Mouse (Mus musculus): Measurements from ENCODE around the gene Tfeb.

Tfeb gene

DNA sequence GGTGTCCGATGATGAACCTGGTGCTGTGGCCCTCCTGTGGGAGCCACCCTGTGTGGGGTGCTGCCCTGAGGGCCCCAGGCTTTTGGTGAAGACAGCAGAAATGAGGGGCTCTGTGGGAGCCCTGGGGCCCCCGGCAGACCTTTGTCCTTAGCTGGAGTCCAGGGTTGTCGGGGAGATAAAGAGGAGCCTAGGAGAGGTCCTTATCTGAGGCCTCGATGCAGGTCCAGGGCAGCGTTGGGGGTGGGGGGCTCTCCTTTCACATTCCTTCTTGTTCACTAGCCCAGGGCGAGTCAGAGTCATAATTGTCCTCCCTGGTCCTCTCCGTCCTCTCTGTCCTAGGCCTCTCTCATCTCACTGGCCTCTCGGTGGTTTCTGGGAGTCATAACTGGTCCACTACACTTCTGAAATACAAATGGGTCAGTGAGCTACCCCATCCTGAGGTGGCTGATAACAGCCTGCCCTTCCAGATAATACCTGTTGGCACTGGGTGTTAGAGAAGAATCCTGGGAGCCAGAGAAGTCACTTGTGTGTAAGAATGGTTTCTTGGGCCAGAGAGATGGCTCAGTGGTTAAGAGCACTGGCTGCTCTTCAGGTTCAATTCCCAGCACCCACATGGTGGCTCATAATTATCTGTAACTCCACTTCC lies 16.4 kb downstream of the Tfeb start:
- no peak for DNase-seq (ENCODE audit: low spot score in 2 of 2)

DNA sequence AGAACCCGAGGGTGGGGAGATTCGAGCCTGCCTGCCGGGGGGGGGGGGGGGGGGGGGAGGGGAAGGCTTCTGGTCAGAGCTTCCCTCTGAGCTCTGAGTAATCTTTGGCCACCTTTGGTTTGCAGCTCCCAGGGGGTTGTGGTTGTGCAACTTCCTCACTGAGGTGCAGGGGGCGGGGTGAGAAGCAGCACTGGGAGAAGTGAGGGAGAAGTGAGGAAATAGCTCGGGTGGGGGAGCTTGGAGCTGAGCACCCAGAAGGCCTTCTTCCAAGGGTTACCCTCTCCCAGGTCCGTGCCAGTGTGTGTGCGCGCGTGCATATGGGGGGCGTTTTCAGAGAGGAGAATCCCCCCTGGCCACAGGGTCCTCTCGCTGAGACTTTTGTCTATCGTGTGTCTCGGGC lies 17.4 kb downstream of the Tfeb start:
- peak; percentile 81 to 87 for DNase-seq (ENCODE audit: low spot score in 2 of 2)

DNA sequence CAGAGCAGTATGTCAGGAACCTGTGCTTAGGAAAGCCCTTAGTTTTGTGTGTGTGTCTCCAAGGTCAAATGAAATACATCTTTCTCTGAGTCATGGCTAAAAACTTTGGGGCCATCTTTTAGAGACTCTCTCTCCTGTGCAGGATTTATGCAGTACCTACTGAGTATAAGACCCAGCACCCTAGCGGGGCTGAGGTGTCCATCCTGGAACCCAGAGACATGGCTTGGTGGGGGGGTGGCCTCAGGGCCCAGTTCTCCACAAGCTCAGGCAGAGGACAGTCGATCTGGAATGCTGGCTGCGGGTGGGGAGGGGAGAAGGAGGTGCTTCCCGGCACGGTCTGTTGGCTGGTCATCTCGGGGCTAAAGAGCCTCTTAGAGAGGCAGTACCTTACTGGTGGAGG lies 19.5 kb downstream of the Tfeb start:
- no peak for DNase-seq (ENCODE audit: low spot score in 2 of 2)

DNA sequence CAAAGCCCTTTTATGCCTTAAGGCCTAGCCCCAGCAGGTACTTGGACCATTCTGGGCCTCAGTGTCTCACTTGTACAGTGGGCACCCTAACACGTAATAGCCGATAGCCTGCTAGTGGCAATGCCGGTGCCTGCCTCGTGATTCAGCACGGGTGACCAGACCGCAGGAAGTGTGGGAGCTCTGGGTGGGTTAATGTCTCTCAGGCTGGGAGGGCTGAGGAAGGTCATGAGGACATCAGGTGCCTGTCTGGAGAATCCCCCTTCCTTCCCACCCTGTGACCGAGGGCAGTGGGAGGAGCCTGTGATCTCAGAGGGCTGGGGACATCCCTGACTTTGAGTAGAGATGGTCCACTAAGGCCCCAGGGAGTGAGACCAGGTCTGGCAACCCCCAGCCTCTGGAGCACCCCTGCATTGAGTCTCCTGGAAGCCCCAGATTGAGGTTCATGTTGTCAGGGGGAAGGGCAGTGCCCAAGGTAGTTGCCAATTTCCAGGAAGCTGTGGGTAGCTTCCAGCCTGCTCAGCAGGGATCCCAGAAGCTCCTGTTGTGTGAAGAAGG lies 20.3 kb downstream of the Tfeb start:
- no peak for DNase-seq (ENCODE audit: low spot score in 2 of 2)

DNA sequence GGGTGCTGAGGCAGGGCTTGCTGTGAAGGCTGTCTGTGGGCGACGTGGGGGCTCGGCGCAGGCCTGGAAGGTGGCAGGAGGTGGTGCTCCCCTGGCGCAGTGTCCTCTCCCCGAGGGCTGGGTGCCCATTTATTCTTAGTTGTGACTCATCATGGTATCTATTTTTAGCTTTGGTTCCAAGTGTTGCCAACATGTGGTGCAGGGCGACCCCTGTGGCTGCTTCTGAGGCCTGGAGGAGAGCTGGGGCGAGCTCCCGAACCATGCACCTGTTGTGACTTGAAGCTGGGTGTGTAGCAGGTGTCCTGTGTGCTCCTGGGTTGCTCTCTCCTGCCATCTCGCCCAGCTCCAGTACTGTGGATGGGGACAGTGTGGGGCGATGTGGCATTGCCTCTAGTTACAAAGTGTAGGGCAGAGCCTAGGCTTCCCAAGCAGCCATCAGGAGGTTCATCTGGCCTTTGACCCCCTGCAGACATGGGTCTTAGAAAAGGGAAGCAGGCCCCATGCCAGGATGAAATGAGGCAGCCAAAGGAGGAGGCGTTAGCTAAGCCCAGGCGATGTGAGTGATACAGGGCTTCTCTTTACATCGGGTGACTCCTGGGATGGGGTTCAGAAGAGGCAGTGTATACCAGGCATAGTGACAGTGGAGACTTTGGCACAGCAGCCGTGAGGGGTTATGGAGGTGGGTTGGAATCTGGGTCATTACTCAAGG lies 23.0 kb downstream of the Tfeb start:
- peak; percentile 70 to 81 for DNase-seq (ENCODE audit: low spot score in 2 of 2)

DNA sequence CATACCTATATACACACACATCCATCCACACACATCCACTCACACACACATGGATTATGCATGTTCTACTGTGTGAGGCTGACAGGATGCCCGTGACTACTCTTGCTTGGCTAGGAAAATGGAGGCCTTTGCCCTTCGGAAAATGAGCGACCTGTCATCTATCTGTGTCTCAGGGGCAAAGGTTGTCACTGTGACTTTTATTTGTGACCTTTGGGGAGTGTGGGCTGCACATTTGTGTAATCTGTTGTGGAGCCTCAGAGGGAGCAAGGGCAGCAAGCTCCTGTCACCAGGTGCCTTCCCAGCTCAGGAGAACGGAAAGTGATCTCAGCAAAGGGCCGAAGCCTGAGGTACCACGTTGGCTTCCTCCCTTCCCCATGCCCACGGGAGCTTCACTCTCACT lies 25.2 kb downstream of the Tfeb start:
- DNase-seq (ENCODE audit: low spot score in 2 of 2): no peak

DNA sequence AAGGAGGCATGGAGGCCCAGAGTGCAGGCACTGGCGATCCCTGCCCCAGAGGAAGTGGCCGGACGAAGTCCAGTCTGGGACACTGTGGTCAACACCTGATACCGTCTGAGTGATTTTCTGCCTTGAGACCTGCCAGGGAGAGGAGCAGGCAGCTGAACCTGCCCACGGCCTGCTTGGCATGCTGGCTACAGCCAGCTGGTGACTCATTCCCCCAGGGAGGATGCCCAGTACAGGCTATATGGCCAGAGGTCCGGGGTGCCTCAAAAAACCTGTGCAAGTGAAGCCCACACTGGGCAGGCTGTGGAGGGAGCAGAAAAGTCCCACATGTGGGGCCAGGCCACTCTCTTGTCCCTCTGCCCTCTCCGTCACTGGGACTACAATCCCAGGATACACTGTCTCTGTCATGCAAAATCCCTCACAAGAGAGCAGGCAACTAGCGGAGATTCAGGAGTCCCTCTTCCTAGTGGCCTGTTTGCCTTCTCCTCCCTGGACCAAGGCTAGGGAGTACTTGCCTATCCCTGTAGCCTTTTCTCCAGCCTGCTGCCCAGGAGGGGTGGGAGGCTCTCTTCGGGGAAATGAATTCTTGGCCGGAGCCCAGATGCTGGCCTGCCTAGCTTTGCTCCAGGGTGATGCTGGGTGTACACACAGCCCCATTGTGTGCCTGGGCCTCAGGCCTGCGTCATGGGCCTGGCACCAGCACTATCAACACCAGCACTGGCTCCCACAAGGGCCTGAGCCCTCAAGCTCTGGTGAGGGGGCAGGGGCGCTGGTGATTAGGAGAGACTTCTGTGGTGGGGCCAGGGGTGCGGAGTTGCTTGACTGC lies 25.9 kb downstream of the Tfeb start:
- DNase-seq (ENCODE audit: low spot score in 2 of 2): peak; percentile 82 to 86

DNA sequence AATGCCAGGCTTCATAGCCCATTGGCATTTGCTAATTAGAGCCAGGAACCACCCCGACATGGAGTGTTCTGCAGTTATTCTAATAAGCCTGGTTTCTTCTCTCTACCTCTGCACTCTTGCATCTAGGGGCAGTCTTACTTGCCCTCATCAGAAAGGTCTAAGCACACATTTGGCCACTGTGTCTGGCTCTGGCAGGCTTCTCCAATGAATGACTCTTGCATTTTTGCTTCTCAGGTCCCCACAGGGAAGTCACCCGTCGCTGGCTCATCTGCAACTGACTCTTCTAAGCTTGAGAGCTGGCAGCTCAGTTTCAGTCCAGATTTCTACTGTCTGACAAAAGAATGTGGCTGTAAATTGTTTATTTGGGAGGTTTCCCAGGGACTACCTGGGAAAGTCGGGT lies 29.2 kb downstream of the Tfeb start:
- DNase-seq (ENCODE audit: low spot score in 2 of 2): no peak

DNA sequence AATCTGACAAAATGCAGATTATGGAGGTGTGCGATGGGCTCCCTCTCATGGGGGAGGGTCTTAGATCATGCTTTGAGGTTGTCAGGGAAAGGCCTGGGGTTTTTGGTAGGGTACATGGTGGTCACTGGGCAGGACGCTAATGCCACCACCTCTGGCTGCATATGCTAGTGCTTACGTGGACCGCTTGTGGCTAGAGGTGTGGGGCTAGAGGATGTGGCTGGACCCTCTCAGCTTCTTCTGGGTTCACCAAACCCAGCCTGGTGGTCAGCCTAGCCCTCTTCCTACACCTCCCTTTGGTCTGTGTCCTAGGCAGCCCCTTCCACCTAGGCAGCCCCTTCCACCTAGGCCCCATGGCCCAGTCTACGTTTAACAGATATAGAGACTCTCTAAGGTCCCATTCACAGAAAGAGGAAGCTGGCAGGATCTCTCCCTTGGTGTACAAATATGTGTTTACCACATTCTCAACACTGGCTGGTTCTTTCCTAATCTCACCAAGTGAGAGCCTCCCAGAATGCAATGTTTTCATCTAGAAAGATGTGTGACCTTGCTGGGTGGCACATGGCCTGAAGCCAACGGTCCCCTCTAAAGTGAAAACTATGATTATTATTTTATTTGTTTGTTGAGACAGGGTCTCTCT lies 29.7 kb downstream of the Tfeb start:
- DNase-seq (ENCODE audit: low spot score in 2 of 2): no peak

DNA sequence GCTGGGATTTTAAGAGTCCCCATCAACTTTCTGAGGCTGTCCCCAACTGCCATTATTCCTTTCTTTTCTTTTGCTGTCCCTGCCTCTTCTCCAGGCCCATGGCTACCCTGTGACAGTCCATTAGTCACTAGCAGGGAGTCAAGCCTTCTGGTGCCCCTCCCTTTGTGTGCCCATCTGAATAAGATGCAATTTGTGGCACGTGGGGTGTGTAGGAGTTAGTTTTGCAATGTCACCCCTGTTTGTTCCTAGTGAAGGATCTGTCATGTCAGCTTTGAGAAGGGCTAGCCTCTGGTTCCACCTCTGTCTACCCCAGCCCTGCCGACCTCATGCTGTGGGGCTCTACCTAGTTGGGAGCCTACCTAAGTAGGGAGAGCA lies 30.2 kb downstream of the Tfeb start:
- DNase-seq (ENCODE audit: low spot score in 2 of 2): no peak

DNA sequence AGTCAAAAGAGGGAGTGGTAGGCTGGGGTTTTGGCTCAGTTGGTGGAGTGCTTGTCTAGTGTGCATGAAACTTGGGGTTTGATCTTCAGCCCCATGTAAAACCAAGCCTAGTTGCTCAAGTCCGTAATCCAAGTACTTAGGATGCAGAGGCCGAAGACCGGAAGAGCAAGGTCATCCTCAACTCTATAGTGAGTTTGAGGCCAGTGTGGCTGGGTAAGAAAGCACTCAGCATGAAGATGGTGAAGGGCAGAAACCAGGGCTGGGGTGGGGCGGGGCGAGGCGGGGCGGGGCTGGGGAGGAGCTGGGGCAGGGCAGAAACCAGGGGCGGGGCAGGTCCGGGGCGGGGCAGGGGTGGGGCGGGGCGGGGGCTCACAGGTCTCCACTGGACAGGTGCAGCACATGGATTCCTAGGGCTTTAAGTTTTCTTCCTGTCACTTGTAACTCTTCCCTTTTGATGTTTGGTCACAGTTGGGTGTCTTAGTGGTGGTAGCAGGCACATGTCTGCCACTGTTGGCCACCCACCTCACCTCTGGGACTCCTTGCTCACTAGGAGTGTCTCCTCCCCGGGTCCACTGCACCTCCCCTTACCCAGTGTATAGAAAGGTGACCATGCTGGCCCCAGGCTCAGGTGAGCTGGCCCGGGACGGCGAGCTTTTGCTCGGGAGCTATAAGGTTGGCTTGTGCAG lies 30.8 kb downstream of the Tfeb start:
- DNase-seq (ENCODE audit: low spot score in 2 of 2): no peak

DNA sequence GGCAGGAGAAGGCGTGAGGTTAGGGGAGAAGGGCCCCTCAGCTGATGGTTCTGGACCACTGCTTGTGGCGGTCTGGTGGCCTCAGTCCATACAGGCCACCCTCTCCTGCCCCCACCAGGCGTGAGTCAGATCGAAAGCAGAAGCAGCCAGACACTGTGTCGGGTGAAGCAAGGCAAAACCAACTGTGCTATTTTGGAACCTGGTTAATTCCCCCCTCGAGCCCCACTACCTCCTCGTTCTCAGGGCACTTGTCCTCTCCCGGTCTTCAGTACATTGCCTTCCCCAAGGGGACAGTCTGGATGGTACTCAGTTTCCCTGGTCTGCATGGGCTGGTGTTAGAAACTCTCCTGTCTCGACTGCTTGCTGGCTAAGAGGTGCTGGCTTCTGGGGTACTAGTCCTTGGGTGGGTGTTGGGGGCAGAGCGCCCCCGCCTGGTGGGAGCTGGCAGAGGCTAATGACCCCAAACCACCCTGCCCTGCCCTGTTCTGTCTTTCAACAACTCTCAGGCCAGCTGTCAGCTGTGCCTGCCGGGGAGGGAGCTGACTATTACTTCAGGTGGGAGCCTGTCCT lies 32.0 kb downstream of the Tfeb start:
- DNase-seq (ENCODE audit: low spot score in 2 of 2): peak; percentile 76 to 82

DNA sequence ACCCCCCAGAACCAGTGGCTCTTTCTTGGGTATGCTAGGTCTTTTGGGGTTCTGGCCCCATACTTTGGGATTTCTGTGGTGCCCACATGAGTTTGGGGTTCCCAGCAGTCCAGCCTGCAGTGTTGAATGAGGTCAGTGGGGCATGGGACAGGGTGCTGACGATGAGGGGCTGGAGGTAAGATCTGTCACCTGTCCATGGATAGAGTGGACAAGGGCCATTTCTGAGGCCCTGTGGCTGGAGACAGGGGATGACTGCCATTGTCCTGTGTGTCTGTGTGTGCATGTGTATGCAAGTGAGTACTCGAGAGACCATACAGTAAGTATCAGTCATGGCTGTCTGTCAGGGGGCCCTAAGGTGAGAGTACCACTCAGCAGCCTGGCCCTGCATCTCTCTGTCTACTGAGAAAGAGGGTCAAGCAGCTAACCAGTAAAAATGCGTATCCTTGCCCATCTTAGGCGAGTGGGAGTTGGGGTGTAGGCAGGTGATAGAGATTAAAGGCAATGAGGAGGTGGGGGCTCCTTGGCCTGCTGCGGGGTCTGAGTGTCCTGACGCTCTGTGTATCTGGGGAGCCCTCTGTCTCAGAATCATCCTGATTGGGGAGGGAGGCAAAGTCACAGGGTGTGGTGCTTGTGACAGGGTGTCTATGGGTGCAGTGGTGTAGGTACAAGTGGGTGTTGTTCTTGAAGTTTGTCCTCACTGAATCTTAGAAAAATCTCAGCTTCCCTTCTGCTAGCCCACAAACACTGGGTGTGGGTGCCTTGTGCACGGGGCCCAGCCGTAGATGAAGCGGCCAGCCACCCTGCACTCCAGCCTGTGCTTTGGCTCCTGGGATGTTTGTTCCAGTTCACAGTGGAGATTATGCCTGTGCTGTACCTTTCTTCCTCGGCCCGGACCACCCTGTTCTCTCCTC lies 32.8 kb downstream of the Tfeb start:
- no peak for DNase-seq (ENCODE audit: low spot score in 2 of 2)

DNA sequence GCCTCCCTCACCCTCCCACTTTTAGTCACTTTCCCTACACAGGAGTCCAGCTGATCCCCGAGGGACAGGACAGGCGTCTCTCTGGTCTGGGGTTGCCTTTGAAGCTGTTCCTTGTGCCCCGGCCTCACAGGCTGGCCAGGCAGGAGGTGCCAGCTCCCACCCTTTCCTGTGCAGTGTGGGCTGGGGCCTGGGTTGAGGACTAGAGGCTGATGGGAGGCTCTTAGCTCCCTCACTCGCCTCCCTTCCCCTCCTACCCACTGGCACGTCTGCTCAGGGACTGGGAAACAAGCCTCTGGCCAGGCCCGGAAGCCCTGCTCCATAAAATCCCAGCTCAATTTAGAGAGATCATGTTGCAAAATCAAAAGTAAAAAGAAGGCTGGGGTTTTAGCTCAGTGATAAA lies 36.8 kb downstream of the Tfeb start:
- peak in 1 of 2 experiments; percentile 32 for DNase-seq (ENCODE audit: low spot score in 2 of 2)

DNA sequence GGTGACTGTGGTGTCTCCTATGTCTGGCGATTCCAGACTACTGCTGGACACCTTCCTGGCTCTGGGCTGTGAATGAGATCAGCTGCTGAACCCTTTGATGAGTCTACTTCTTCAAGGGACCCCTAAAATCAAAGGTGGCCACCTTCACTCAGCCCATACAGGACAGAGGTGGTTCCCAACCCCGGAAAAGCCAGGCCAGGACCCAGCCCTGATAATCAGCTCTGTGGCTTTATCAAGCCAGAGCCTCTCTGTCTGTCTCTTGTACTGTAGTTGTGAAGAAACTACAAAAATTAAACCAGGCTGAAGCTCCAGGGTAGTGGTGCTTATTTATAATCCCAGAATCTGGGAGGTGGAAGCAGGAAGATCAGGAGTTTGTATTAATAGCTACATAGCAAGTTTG lies 40.3 kb downstream of the Tfeb start:
- no peak for DNase-seq (ENCODE audit: low spot score in 2 of 2)

DNA sequence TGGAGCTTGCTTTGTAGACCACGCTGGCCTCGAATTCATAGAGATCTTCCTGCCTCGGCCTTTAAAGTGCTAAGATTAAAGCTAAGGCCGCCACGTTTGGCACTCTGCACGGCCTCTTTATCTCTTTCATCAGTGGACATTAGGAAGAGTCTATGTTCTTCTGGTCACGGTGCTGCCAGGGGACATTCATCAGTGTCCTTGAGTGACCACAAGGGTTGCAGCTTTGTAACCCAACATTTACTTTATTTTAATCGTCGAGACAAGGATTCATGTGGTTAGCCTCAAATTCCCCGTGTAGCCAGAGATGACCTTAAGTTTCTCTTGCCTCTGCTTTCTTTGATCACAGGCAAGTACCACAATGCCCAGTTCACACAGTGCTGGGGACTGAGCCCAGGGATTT lies 43.6 kb downstream of the Tfeb start:
- no peak for DNase-seq (ENCODE audit: low spot score in 2 of 2)

DNA sequence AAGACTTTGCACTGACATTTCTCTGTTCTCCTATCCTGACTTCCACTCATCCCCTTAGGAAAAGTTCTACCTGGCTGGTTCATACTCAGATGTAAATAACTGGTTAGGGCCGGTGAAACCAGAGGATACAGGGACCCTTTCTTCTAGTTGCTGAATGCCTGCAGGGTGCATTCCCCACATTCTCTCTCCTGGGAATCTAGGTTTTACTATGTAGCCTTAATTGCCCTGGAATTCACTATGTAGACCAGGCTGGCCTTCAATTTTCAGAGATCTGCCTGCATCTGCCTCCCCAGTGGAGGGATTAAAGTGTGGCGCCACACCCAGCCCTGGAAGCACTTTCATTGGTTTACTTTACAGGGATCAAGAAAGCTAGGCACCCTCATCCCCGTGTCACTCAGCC lies 45.7 kb downstream of the Tfeb start:
- DNase-seq (ENCODE audit: low spot score in 2 of 2): no peak

DNA sequence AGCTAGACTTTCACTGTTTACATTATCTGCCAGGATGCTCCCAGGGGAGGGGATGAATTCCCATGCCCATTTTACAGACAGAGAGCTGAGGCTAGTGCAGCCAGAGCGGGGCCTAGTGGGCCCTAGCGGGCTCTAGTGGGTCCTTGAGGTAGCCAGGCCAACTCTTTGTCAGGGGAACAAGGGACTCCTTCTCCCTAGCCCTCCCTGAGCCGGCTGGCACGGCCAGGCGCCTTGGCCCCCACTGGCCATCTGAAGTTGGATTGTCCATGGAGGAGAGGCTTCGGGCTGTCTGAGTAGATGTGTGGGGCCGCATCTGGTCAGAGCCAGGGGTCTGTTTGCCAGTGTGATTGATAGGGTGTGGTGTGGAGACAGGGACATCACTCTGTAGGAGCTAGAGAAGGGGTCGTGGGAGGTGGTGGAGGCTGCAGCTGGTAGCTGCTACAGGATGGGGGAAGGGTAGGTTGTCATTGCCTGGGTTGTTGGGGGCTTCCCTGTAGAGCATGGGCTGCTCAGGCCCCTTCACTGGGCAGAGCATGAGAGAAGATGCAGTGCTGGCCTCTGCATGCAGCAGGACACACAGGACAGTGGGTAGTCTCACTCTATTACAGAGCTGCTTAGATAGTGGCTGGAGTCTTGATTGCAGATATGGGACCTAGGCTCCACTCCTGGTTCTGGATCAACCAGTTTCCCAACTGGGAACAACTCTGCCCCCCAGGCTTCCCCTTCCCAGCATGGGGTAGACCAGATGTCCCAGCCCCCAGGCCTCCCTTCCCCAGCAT lies 46.8 kb downstream of the Tfeb start:
- no peak for DNase-seq (ENCODE audit: low spot score in 2 of 2)

DNA sequence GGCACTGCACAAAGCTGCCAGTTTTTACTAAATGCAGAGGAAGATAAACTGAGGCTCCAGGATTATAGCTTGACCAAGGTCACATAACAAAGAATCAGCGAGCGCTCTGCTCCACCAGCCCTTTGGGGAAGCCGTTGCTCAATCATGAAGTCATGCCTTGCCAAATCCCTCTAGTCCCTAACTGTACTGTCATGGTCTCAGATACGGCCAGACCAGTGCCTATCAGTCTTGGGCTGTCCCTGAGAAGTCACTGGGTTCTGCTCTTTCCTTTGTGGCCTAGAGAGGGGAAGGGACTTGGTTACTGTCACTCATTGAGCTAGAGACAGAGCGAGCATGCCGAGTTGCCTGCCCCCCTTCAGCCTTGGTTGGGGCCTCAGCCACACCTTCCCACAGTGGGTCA lies 47.6 kb downstream of the Tfeb start:
- no peak for DNase-seq (ENCODE audit: low spot score in 2 of 2)
